Mouse (Mus musculus): ENCODE data around the gene Arid1b.

The Arid1b gene

DNA sequence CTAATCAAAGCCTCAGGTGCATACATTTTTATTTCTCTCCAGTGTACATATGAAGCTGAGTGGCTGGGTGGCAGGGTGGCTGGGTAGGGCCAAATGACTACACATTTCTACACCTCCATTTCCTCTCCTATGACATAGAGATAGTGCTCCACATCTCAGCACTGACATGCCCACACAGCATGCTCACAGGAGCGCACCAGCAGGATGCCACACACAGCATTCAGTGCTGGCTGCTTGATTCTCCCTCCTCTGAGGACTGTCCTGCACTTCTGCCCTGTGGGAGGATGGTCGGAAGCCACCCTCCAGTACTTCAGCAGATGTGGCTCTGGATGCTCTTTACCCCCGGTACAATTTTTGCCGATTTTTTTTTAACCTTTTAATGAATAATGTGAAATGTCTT lies 172.0 kb downstream of the Arid1b start:
- DNase-seq, result no peak

DNA sequence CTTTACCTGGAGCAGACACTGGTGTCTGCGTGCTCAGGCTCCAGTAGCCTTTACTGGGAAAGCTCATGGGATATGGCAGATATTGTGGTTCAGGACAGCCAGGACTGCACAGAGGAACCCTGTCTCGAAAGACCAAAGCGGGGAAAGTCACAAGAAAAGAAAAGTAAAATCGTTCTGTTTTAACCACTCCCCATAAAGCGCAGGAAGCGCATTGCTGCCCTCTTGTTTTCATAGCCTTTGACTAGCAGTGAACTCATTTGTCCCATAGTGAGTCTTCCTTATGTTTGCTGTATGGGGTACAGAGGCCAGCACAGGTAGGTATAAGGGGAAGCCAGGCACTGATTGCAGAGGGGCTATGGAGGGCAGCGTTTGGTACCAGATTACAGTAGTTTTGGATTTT lies 173.9 kb downstream of the Arid1b start:
- no peak for DNase-seq

DNA sequence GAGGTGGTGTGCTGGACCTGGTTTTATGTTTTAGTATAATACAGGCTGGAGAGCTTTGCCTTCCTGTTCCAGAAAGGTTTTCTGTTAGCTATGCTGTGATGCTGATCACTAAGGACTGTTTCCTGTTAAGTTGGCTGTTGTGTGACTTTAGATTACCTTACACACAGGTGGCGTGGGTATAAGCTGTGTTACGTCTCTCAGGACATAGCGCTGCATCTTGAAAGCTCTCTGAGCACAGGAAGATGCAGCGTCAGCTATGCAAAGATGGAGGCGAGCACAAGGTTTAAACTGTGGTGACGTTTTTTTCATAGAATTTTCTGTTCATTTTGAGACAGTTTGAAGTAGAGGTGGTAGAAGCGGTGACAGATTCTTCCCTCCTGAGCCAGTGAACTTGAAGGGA lies 174.5 kb downstream of the Arid1b start:
- no peak for DNase-seq

DNA sequence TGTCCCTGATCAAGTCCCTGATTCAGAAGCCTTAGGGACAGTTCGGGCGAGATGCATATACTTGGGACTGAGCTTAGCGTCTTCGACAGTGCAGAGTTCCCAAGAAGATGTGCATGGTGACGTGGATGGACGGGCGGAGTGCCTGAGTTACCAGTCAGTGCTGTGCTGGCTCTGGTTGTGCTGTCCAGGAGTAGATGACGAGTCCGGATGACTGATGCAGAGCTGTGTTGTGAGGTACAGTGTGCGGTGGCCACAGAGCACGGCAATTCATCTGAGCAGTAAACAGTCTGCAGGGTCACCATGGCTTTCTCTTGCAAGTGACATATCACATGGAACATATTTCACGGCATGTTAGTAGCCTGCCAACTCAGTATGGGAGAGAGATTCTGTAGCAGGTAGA lies 176.2 kb downstream of the Arid1b start:
- no peak for DNase-seq

DNA sequence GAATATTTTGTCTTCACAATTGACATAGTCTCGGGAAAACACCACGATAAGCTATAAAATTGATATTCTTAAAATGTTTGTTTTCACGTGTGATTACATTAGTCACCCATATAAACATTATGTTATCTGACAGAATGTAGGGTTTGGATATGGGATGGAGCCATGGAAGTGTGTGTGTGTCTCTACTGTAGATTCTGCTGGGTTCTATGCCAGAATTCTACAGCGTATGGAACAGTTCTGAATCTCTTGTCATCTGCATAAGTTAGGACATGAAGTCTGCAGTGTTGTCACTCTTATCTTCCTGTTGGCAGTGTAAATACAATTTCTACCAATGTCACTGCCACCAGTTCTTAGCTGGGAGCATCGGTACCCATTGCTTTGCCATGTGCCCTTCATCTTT lies 177.3 kb downstream of the Arid1b start:
- DNase-seq, result no peak

DNA sequence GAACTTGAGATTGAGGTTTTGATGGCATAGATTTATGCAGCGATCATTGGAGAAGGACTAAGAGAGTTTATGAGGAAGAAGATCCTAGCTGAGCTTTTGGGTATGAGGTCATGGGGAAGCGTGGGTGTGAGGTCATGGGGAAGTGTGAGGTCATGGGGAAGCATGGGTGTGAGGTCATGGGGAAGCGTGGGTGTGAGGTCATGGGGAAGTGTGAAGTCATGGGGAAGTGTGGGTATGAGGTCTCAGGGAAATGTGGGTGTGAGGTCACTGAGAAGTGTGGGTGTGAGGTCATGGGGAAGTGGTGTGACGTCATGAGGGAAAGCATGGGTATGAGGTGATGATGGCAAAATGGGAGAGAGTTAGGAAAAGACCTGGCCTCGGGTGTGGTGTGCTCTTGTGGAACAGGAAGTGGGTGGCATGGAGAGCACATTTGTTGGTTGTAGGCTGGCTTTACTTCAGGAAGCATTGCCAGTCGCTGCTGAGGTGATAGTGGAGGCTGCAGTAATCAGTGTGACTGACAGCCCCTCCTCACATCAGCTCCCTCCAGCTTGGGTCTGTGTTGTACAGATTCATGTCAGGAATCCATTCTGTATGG lies 180.4 kb downstream of the Arid1b start:
- DNase-seq, result no peak

DNA sequence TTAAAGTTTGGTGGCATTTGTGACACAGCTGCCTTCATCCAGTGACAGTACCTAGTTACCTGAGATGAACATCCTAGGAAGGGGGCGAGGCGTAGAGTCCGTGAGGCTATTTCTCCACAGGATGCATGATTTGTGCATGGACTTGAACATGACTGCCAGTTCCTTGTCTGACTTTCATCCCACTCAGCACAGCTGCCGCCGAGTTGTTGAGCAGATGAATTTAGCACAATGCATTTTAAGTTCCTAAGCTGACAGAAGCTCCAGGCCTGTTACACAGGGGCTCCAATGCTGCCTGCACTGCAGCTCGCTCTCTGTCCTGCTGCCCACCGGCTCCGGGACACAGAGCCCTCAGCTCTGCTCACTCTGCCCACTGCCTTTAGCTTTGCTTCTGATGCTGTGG lies 181.4 kb downstream of the Arid1b start:
- DNase-seq, result no peak

DNA sequence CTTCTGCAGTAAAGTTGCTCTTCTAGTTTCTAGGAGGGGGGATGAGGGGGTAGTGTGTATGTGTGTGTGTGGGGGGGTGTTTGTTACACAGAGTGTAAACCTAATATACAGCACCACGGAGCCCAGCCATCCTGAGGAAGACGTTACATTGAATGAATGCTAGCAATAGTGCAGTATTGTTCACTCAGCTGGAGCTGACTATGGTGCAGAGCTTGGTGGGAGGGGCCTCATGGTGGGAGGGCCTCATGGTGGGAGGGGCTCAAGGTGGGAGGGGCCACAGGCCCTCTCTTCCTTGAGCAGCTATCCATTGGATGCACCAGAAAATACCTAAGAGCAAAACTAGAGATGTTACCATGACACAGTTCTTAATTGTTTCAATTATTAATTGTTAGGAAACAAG lies 182.2 kb downstream of the Arid1b start:
- DNase-seq, result no peak

DNA sequence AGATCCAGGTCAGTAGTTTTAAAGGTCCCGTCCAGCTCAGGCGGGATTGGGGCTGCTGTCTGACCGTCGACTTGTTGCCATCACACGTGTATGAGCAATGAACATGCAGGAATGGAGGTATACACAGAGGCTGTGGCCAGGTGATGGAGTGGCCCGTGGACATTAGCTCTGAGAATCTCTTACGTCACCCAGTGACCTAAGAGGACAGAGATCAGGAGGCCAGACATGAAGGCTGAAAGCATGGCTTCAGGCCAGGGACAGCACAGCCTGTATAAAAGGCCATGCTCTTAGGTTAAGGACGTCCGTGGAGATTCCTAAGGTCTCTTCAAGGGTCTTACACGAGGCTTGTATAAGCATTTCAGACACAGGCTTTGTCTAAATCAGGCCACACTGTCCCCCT lies 184.4 kb downstream of the Arid1b start:
- DNase-seq, result no peak

DNA sequence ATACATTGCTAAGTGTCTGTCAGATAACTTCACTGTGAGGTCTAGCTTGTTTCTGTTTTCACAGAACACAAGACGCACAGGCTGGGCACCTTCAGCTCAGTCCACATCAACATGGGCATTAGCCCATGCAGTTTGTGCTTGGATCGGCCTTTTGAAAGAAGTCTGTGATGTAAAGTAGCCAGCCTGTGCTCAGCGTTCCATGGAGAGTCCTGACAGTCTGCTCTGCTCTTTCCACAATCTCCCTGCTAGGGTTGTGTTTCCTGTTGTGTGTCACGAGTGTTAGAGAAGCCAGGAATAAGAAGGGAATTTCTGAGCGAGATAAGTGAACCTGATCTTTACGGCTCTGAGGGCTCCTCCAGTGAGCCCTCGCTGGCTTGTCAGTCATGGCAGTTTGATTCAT lies 184.9 kb downstream of the Arid1b start:
- no peak for DNase-seq

DNA sequence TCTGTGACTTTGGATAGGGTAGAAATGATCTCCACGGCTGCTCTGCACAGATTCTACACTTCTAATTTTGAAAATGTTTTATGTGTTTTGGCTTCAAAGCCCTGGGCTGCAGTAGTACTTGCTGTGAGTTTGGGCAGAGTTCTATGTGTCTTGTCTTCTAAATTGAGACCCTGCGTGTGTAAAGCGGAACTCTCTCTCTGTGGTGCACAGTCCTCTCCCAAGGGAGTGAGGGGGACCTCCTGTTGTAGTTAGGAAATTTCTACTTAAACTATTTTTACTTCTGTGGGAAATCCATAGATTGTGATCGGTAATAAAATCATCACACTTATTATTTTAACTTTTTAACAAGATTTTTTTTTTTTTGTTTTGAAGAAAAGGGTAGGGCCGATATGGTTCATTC lies 185.3 kb downstream of the Arid1b start:
- no peak for DNase-seq

DNA sequence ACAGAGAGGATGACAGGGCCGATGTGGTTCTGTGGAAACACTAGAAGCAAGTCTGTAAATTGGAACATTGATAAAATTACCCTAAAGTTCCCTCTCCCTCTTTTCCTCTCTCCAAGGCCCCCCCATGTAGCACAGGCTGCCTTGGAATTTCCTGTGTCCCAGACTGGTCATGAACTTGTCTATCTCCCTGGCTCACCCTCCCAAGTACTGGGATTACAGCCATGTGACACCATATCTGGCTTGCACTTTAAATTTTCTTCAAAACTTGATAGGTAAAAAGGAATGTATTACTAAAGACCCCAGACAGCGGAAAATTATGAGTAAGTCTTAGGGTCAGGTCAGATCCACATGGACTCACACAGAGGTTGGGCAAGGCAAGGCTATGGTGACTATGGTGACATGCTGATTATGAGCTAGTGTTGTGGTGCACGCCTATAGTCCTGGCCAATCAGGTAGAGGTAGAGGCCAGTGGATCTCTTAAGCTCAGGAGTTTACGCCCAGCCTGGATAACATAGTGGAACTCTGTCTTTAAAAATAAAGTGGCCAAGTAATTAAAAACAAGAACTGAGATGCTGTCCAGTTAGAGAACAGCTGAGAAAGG lies 185.9 kb downstream of the Arid1b start:
- no peak for DNase-seq

DNA sequence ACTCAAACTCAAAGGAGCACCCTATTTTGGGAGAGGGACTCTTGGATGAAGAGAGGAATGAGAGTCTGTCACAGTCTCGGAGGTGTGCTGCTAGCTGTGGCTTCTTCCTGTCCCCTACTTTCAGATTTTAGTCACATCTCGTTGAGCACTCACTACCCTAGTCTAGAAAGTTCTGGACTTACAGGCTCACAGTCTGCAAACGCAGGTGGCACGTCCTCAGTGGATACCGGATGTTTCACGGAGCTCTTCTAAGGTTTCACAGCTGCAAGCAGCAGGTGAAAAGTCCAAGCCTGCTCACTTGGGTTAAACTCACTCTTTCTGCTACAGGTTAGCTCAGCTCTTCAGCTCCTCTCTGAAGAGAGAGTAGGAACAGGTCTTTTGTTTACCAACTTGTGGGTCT lies 186.8 kb downstream of the Arid1b start:
- DNase-seq, result peak in 1 of 2 experiments; percentile 29

DNA sequence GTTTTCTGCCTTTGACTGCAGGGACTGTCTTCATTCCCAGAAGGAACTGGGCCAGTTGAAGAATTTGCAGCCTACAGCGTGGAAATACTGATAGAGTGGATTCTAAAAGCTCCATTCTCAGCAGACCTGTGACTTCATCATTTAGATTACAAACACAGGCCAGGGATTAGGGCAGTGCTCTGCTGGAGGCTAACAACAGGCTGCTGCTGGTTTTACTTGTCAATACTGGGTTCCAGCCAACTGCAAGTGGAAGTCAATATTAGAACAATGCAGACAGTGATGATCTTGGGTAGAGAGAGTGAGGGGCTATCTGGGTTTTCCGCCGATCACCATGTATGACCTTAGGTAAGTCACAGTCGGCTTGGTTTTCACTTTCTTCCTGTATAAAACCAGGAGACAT lies 188.4 kb downstream of the Arid1b start:
- DNase-seq, result no peak

DNA sequence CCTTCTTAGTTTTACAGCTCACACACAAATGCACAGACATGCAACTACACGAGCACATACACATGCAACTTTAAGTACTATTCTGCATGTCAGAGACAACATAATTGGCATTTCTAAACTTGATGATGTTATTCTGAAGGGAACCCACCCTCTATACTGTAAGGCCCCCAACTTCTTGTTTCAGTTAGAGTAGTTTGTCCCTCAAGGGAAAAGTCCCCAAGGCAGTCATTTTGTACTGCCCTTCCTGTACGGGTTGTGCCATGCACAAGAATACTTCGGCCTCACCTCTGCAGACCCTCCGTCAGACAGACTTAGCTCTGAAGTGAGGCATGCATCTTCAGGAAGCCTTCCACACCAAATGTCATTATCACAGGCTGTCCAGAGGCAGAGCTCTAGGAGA lies 191.4 kb downstream of the Arid1b start:
- DNase-seq, result no peak

DNA sequence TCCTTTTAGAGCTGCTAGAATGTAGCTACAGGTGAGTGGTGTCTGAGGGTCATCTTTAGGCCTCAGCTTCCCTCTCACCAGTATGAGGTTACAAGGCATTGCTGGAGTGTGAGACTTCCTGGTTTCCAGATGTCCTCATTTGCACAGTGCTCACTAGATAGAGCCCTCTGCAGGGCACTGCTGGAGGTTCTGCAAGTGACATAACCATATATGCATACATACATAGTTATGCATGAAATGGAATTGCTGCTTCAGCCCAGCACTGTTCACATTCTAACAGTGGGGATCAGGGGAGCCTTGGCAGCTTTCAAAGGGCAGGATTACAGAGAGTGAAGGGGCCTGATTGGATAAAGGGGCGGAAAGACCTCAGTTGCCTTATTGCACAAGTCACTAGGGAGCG lies 193.4 kb downstream of the Arid1b start:
- no peak for DNase-seq

DNA sequence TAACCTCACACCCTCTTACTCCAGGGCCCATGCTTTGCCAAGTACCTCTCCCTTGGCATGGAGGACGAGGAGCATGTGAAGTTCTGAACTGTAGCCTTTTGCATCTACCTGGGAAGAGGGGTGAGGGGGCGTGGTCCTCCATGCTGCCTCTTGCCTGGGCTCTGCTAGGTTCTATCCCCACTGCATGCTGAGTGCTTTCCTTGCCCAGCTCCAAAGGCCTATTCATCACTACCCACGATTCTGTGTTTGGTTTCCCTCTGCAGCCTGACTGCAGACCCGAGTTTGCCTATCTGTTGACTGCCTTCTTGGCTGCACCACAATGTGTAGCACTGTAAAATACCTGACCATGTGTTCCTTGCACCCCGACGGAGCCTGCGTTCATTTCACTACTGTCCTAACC lies 194.3 kb downstream of the Arid1b start:
- DNase-seq, result no peak

DNA sequence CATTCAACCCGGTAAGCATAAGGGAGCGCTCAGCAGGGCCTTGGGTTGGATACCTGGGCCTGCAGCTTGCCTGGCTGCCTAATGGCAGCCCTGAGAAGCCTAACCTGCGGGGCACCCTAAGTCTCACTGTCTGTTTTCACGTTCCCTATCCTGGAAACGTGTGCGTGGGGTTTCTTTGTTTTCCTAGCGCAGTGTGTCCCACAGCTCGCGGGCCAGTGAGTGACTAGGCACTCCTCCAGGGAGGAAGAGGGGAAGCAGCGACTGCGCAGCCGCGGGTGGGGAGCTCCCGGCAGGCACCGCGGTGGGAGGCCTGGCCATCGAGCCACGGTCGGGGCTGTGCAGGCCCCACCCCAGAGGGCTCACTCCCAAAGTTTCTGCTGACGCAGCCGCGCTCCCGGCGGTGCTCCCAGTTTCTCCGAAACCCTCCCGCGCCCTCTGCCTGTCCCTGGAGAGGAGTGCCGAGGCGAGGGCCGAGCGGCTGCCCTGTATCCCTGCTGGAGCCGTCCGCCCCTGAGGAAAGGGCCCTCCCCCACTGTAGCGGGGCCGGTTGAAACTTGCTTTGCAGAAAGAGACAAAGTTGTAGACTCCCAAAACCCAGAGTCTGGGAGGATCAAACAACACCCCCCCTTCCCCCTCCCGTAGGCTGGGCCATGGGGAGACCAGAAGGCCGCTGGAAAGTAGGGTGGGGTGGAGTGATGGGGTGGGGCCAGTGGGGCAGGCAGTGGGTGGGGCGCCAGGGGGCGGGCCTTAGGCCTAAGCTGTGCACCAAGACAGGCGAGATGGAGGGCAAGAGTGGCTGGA lies 195.6 kb downstream of the Arid1b start:
- DNase-seq, result peak; percentile 85 to 87

DNA sequence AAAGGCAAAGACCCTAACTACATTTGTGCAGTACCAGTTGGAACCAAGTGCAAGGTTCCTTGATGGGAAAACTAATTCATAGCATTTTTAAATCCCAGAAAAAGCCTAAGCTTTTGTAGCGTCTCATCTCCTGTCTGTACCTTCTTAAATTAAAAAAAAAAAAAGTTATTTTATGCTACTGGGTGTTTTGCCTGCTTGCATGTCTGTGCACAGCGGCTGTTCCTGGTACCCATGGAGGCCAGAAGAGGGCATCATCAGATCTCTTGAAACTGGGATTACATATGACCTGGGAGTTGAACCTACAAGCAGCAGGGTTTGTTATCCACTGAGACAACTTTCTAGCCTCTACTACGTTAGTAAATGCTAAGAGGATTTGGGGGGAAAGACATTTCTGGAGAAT lies 196.2 kb downstream of the Arid1b start:
- DNase-seq, result no peak

DNA sequence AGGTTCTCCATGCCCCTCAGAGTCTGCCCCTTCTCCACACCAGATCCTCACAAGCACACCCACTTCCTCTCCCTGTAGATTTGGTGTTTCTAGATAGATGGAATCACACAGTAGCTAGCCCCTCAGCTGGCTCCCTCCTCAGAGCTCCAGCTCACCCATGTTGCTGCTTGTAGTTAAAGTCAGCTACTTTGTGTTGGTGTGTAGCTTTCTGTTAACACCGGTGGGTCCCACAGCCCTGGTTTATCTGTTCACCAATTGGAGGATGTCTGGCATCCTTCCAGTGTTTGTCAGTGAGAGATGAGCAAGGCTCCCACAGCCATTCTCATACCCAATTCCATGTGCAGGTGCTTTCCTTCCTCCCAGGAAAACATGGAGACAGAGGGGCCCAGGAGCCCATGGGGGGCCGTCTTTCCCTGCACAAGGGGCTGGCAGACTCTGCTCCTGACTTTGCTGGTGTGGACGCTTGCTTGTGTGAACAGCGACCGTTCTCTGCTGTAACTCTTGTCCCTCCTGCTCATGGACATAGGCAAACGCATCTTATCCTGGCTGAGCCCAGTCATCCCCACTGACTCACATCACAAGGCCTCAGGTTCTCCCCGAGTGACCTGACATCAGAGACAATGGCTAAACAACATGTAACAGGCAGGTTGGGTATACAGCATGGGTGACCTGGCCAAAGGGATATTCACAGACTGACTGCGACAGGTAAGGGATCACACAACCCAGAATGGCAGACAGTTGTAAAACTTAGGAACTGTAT lies 200.2 kb downstream of the Arid1b start:
- no peak for DNase-seq

DNA sequence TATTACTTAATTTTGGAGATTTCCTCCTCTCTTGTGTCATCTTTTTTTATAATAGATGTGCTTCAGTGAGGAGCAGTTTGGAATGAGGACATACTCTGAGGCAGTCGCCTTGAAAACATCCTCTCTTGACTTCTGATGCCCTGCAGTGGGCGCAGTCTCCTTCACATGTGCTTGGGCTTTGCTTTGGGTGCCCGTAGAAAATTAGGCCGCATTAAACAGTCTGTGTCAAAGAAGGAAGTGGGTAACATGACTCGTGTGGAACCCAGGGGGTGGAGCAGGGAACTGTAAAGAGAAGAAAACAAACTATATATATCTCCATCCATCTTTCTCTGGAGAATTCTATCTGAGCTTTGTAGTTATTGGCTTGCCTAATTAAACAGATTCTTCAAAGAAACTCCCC lies 201.3 kb downstream of the Arid1b start:
- DNase-seq, result peak; percentile 55 to 63

DNA sequence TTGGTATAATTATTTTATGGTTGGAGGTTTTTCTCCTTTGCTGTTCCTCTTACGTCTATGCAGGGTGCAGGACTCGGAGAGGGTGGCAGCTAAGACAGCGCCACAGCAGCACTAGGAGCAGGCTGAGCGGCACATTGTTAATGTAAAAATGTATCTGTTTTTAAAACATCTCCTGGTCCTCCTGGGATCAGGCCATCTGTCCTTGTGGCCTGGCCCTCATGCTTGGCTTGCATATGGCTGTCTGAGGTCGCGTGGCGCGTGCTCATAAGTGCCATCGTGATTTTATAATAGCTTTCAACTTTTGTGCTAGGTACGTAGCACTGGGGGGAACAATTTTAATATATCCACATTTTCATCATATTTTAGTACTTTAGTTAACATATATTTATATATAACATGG lies 201.9 kb downstream of the Arid1b start:
- DNase-seq, result no peak

DNA sequence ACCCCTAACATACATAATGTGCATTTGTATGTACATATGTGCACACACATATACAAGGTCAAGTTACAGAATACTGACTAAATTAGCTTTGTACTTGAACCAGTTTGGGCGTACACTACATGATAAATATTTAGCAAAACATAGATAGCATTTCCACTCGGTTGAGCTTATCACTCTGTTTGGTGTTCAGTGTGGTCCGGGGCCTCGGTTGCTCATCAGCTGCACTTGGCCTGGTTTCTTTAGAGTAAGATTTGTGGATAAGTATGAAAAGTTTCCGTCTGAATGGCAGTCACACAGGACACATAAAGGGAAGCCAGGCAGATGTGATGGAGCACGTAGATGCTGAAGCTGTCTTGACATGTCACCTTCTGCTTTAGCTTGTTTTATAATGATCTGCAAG lies 202.4 kb downstream of the Arid1b start:
- no peak for DNase-seq

DNA sequence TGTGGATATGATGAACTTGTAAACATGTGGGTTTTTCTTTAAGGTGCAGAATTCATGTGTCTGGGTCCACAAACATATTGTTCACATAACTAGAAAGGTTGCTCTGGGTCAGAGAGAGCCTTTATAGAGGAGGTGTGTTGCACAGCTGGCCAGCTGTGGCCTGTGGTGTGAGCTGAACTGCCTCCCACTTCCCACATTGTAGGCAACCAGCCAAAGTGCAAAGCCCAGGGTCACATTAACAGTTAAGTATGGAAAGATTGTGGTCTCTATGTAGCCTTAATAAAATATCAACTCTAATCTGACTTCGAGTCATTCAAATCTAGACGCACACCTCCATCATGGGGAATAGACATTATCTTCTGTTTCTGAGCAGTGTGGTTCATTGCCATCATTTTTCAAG lies 203.0 kb downstream of the Arid1b start:
- no peak for DNase-seq

Measured in spleen, adult 18-20 months (tissue).